Comparison of ENCODE assay signal across 14 mouse cellular contexts in the genomic region with DNA sequence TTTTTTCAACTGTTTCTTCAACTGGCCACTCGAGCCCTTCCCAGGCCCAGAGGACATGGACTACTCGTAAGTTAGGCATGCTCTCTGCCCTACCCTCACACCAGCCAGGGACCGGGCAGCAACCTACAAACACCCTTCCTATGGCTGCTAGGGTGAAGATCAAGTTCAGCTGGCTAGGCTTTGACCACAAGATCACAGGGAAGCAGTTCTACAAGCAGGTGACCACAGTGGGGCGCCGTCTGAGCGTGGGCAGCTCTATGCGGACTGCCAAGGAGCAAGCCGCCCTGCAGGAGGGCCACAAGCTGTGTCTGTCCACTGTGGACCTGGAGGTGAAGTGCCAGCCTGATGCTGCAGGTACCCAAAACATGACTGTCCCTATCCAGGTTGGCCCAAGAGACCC. TPM values are rescaled to one million over a fixed set of nuclear protein-coding genes. Genes with fewer than 3 reads are reported as not detected.
DNase-seq lines count a peak whose midpoint lies in the region; ATAC-seq and TF ChIP-seq lines count a peak whose summit lies in the region.
"Had no signal": no experiment of that assay in that cellular context is flagged by ENCODE, and none has a peak within 500 bp of the region (broad histone marks: within the 10 kb centered on the region; RNA-seq: fewer than 3 reads in every experiment).

No protein-coding gene starts in this region.

- DNase-seq in cerebellum, adult 11 months: peak; percentile 73
- no peak for DNase-seq in cerebellum, postnatal 4 days (ENCODE audit: low spot score in 2 of 2)
- no peak for DNase-seq in liver, embryonic 14.5 days (ENCODE audit: low read depth in 3 of 3, low spot score in 3 of 3)
- DNase-seq in liver, embryonic 11.5 days (ENCODE audit: low spot score): no peak
- peak; percentile 52 for DNase-seq in fibroblast of lung, adult 2 months (ENCODE audit: low read depth)
- no peak for DNase-seq in B cell, adult 2 months
- DNase-seq in spleen, adult 12 weeks (ENCODE audit: low spot score): no peak
- DNase-seq: kidney, postnatal 25 days; liver; right cerebral cortex, postnatal 14 days; thymus, postnatal 14 days had no signal

- no peak for TF ChIP-seq EP300 in liver, embryonic 14.5 days (IDR thresholded peaks at IDR 0.05; ENCODE audit: low read depth)

- ATAC-seq in liver, embryonic 14.5 days (ENCODE audit: insufficient read depth): no peak
- ATAC-seq in liver, embryonic 11.5 days (replicated peaks; ENCODE audit: low FRiP score): no peak
- ATAC-seq: Patski had no signal

- no peaks in the 10 kb centered on the region for H3K9me3 ChIP-seq in liver, embryonic 14.5 days (ENCODE audit: control insufficient read depth, low read length)
- H3K9me3 ChIP-seq in liver, embryonic 11.5 days (ENCODE audit: control insufficient read depth, low read length): no peaks in the 10 kb centered on the region

- H3K4me3 ChIP-seq in liver, embryonic 14.5 days (ENCODE audit: insufficient read depth in 1 of 2, low read depth in 2 of 2, low read length in 2 of 2): no peak overlapping the region
- H3K4me3 ChIP-seq in liver, embryonic 11.5 days (ENCODE audit: low read depth, low read length): no peak overlapping the region
- no peak overlapping the region for H3K4me3 ChIP-seq in bone marrow macrophage, adult 2 months (ENCODE audit: insufficient read depth, low read length)
- H3K4me3 ChIP-seq: embryonic facial prominence, embryonic 10.5 days had no signal

- H3K27me3 ChIP-seq in liver, embryonic 14.5 days (ENCODE audit: control insufficient read depth, insufficient read depth, low read length): no peaks in the 10 kb centered on the region
- H3K27me3 ChIP-seq in liver, embryonic 11.5 days (replicated peaks; ENCODE audit: control insufficient read depth, insufficient read depth, low read length): no peaks in the 10 kb centered on the region
- H3K27me3 ChIP-seq: Patski had no signal

- no peaks in the 10 kb centered on the region for H3K36me3 ChIP-seq in liver, embryonic 14.5 days (replicated peaks; ENCODE audit: control insufficient read depth, insufficient read depth, low read depth)
- no peaks in the 10 kb centered on the region for H3K36me3 ChIP-seq in liver, embryonic 11.5 days (ENCODE audit: control insufficient read depth, insufficient read depth, low read length)

- H3K27ac ChIP-seq in liver, embryonic 14.5 days: no peak overlapping the region
- H3K27ac ChIP-seq in liver, embryonic 11.5 days (ENCODE audit: low read depth, low read length): no peak overlapping the region
- H3K27ac ChIP-seq in bone marrow macrophage, adult 2 months (ENCODE audit: insufficient read depth, low read depth, low read length): peak overlapping the region; percentile 99

- 75% methylated on average over 8 of the region's 8 CpGs for WGBS in liver, embryonic 14.5 days (ENCODE audit: insufficient replicate concordance)
- WGBS in liver, embryonic 11.5 days: 85% methylated on average over 8 of the region's 8 CpGs

- no peak overlapping the region for H3K9ac ChIP-seq in liver, embryonic 14.5 days (replicated peaks)
- H3K9ac ChIP-seq in liver, embryonic 11.5 days (ENCODE audit: low read depth, low read length): no peak overlapping the region

- peaks cover 0 to 15% of the 10 kb centered on the region in 2 experiments; a peak in 2 of 4 replicates for H3K4me1 ChIP-seq in liver, embryonic 14.5 days (replicated peaks; ENCODE audit: control insufficient read depth in 2 of 2, insufficient read depth in 2 of 2, low read length in 1 of 2)
- peaks cover 26% of the 10 kb centered on the region for H3K4me1 ChIP-seq in liver, embryonic 11.5 days (replicated peaks; ENCODE audit: control insufficient read depth, insufficient read depth, low read length)
- H3K4me1 ChIP-seq in bone marrow macrophage, adult 2 months (ENCODE audit: control insufficient read depth, insufficient read depth, low read length): peaks cover 87% of the 10 kb centered on the region

- no peak overlapping the region for H3K4me2 ChIP-seq in liver, embryonic 14.5 days (ENCODE audit: low read depth)
- no peak overlapping the region for H3K4me2 ChIP-seq in liver, embryonic 11.5 days

- TF ChIP-seq CTCF in liver, embryonic 14.5 days (IDR thresholded peaks at IDR 0.05; ENCODE audit: low read depth): peak; percentile 36
- no peak for TF ChIP-seq CTCF in bone marrow macrophage, adult 2 months (IDR thresholded peaks at IDR 0.05; ENCODE audit: low read depth, low read length)

- no peak for TF ChIP-seq POLR2A in bone marrow macrophage, adult 2 months (IDR thresholded peaks at IDR 0.05; ENCODE audit: borderline replicate concordance, low read depth, low read length)

RNA-seq across cellular contexts. Expression of gene Pitpna, which starts 25.1 kb away (rescaled TPM):
- polyA plus RNA-seq in liver, embryonic 14.5 days (2012; rRNA removed): 18.1 and 25.5 TPM in 2 replicates
- polyA plus RNA-seq in liver, embryonic 14.5 days (2014; fragmentation: Nextera tagmentation; extraction: Ambion mirVana): 32.3 and 35.4 TPM in 2 replicates
- polyA plus RNA-seq in liver, embryonic 11.5 days (2014; fragmentation: Nextera tagmentation; extraction: Ambion mirVana): 63.2 and 65.1 TPM in 2 replicates
- 512 TPM in 2 replicates for polyA plus RNA-seq in bone marrow macrophage, adult 2 months (2012; ENCODE audit: insufficient read depth, insufficient read length, missing spikeins)

RNA-seq across cellular contexts. Expression of gene Slc43a2, which starts 31.3 kb away (rescaled TPM):
- polyA plus RNA-seq in liver, embryonic 14.5 days (2012; rRNA removed): 2.7 and 3.0 TPM in 2 replicates
- 2.4 and 2.8 TPM in 2 replicates for polyA plus RNA-seq in liver, embryonic 14.5 days (2014; fragmentation: Nextera tagmentation; extraction: Ambion mirVana)
- 5.5 and 7.8 TPM in 2 replicates for polyA plus RNA-seq in liver, embryonic 11.5 days (2014; fragmentation: Nextera tagmentation; extraction: Ambion mirVana)
- 202 and 231 TPM in 2 replicates for polyA plus RNA-seq in bone marrow macrophage, adult 2 months (2012; ENCODE audit: insufficient read depth, insufficient read length, missing spikeins)

RNA-seq across cellular contexts. Expression of gene Scarf1, which starts 49.5 kb away (rescaled TPM):
- polyA plus RNA-seq in liver, embryonic 14.5 days (2012; rRNA removed): 2.4 and 2.6 TPM in 2 replicates
- 1.1 and 2.0 TPM in 2 replicates for polyA plus RNA-seq in liver, embryonic 14.5 days (2014; fragmentation: Nextera tagmentation; extraction: Ambion mirVana)
- 7.0 and 7.8 TPM in 2 replicates for polyA plus RNA-seq in liver, embryonic 11.5 days (2014; fragmentation: Nextera tagmentation; extraction: Ambion mirVana)
- polyA plus RNA-seq in bone marrow macrophage, adult 2 months (2012; ENCODE audit: insufficient read depth, insufficient read length, missing spikeins): 32.8 and 33.5 TPM in 2 replicates

RNA-seq across cellular contexts. Expression of gene Rilp, which starts 52.9 kb away (rescaled TPM):
- 1.6 and 1.7 TPM in 2 replicates for polyA plus RNA-seq in liver, embryonic 14.5 days (2012; rRNA removed)
- 2.0 and 2.4 TPM in 2 replicates for polyA plus RNA-seq in liver, embryonic 14.5 days (2014; fragmentation: Nextera tagmentation; extraction: Ambion mirVana)
- polyA plus RNA-seq in liver, embryonic 11.5 days (2014; fragmentation: Nextera tagmentation; extraction: Ambion mirVana): 1.2 and 1.5 TPM in 2 replicates
- 12.8 and 15.9 TPM in 2 replicates for polyA plus RNA-seq in bone marrow macrophage, adult 2 months (2012; ENCODE audit: insufficient read depth, insufficient read length, missing spikeins)

Comparison
In these comparisons a context has a peak if more than half of its experiments do, and no peak if none do; other contexts are left out.
1. DNase-seq: peak in cerebellum, adult 11 months (single experiment) and fibroblast of lung, adult 2 months (single experiment); none in cerebellum, postnatal 4 days (0 of 2), liver, embryonic 14.5 days (0 of 3), liver, embryonic 11.5 days (single experiment), B cell, adult 2 months (0 of 2) and spleen, adult 12 weeks (single experiment).
2. RNA of gene Slc43a2, which starts 31.3 kb away (polyA plus RNA-seq): 202 to 231 TPM in bone marrow macrophage, adult 2 months; 5.5 to 7.8 TPM in liver, embryonic 11.5 days and 2.4 to 3.0 TPM in liver, embryonic 14.5 days; every median in the first group is over 10 times any median in the second.